In the genomic region with DNA sequence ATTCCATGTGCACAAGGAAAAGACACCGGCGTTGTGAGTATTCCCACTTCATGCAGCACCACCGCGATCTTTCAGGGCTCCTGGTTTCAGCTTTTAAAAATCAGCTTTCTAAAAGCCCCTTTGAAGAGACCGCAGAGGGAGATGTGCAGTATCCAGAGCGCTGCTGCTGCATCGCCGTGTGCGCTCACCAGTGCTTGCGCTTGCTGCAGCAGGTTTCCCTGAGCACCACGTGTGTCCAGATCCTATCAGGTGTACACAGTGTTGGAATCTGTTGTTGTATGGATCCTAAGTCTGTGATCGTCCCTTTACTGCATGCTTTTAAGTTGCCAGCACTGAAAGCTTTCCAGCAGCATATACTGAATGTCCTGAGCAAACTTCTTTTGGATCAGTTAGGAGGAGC, we compare ENCODE assay signal across 11 mouse cellular contexts.
"Had no signal": no experiment of that assay in that cellular context is flagged by ENCODE, and none has a peak within 500 bp of the region (broad histone marks: within the 10 kb centered on the region; RNA-seq: fewer than 3 reads in every experiment).

No protein-coding gene starts in this region.

- ATAC-seq: liver, embryonic 12.5 days had no signal

- H3K27me3 ChIP-seq: kidney, embryonic 15.5 days; limb, embryonic 15.5 days; liver, embryonic 12.5 days; neural tube, embryonic 15.5 days had no signal

- H3K4me1 ChIP-seq: kidney, embryonic 15.5 days; limb, embryonic 15.5 days; liver, embryonic 12.5 days; neural tube, embryonic 15.5 days had no signal

- DNase-seq: kidney, adult 18-20 months; kidney, postnatal 14 days; lung, embryonic 14.5 days; lung, postnatal 10 days; lung, postnatal 4 days had no signal

- H3K27ac ChIP-seq: kidney, embryonic 15.5 days; limb, embryonic 15.5 days; liver, embryonic 12.5 days; neural tube, embryonic 15.5 days; stomach, postnatal 0 days had no signal

- H3K9ac ChIP-seq: kidney, embryonic 15.5 days; limb, embryonic 15.5 days; liver, embryonic 12.5 days; lung, embryonic 14.5 days; neural tube, embryonic 15.5 days had no signal

- H3K4me3 ChIP-seq: kidney, embryonic 15.5 days; limb, embryonic 15.5 days; liver, embryonic 12.5 days; myocyte; neural tube, embryonic 15.5 days had no signal

- H3K9me3 ChIP-seq: kidney, embryonic 15.5 days; limb, embryonic 15.5 days; liver, embryonic 12.5 days; neural tube, embryonic 15.5 days had no signal

- H3K4me2 ChIP-seq: kidney, embryonic 15.5 days; limb, embryonic 15.5 days; liver, embryonic 12.5 days; lung, embryonic 14.5 days; neural tube, embryonic 15.5 days had no signal
